Mouse (Mus musculus): ENCODE results near the gene Hist1h3f.
"Not testable (repeated sequence)": the region's sequence is repeated elsewhere in the genome, so short reads cannot be mapped to it uniquely, and the experiment has no call there.

The Hist1h3f gene

GRCm38 (mm10) chr13:23551931-23552914 lies 8.4 kb downstream of the Hist1h3f start:
- in situ Hi-C loops (cut with MboI; ENCODE audit: low pct_unique_long_range_greater_than_20kb in 1 of 2, low sequenced_read_pairs in 2 of 2, unreplicated experiment in 1 of 2): no loop called here

GRCm38 (mm10) chr13:23552962-23553361 lies 9.1 kb downstream of the Hist1h3f start, which contains the start of gene Hist1h1d:
Gene Hist1h1d, plus strand, starts transcription at chr13:23553262.
- in situ Hi-C loops (cut with MboI; ENCODE audit: low pct_unique_long_range_greater_than_20kb in 1 of 2, low sequenced_read_pairs in 2 of 2, unreplicated experiment in 1 of 2): no loop called here

- in situ Hi-C loops (cut with MboI; ENCODE audit: low pct_unique_long_range_greater_than_20kb in 1 of 2, low sequenced_read_pairs in 2 of 2, unreplicated experiment in 1 of 2): no loop called here
Measured at GRCm38 (mm10) chr13:23554393-23554792, 10.5 kb downstream of the Hist1h3f start.

- in situ Hi-C loops (cut with MboI; ENCODE audit: low pct_unique_long_range_greater_than_20kb in 1 of 2, low sequenced_read_pairs in 2 of 2, unreplicated experiment in 1 of 2): no loop called here
Measured at GRCm38 (mm10) chr13:23554925-23555838, 11.3 kb downstream of the Hist1h3f start.

GRCm38 (mm10) chr13:23555839-23556416 lies 12.1 kb downstream of the Hist1h3f start:
- in situ Hi-C loops (cut with MboI; ENCODE audit: low pct_unique_long_range_greater_than_20kb in 1 of 2, low sequenced_read_pairs in 2 of 2, unreplicated experiment in 1 of 2): no loop called here

GRCm38 (mm10) chr13:23556906-23557305 lies 13.1 kb downstream of the Hist1h3f start:
- in situ Hi-C loops (cut with MboI; ENCODE audit: low pct_unique_long_range_greater_than_20kb in 1 of 2, low sequenced_read_pairs in 2 of 2, unreplicated experiment in 1 of 2): no loop called here

GRCm38 (mm10) chr13:23560699-23561098 lies 16.8 kb downstream of the Hist1h3f start:
- in situ Hi-C loops (cut with MboI; ENCODE audit: low pct_unique_long_range_greater_than_20kb in 1 of 2, low sequenced_read_pairs in 2 of 2, unreplicated experiment in 1 of 2): not testable (repeated sequence)

GRCm38 (mm10) chr13:23561531-23561882 lies 17.7 kb downstream of the Hist1h3f start:
- in situ Hi-C loops (cut with MboI; ENCODE audit: low pct_unique_long_range_greater_than_20kb in 1 of 2, low sequenced_read_pairs in 2 of 2, unreplicated experiment in 1 of 2): not testable (repeated sequence)

- in situ Hi-C loops (cut with MboI; ENCODE audit: low pct_unique_long_range_greater_than_20kb in 1 of 2, low sequenced_read_pairs in 2 of 2, unreplicated experiment in 1 of 2): not testable (repeated sequence)
Measured at GRCm38 (mm10) chr13:23561883-23562659, 18.2 kb downstream of the Hist1h3f start, which contains the start of gene Hist1h3e. Gene Hist1h3e, minus strand, starts transcription at chr13:23562369.

- in situ Hi-C loops (cut with MboI; ENCODE audit: low pct_unique_long_range_greater_than_20kb in 1 of 2, low sequenced_read_pairs in 2 of 2, unreplicated experiment in 1 of 2): no loop called here
Measured at GRCm38 (mm10) chr13:23562699-23563462, 19.0 kb downstream of the Hist1h3f start.

- in situ Hi-C loops (cut with MboI; ENCODE audit: low pct_unique_long_range_greater_than_20kb in 1 of 2, low sequenced_read_pairs in 2 of 2, unreplicated experiment in 1 of 2): no loop called here
Measured at GRCm38 (mm10) chr13:23564482-23564881, 20.6 kb downstream of the Hist1h3f start.

GRCm38 (mm10) chr13:23570261-23571021 lies 26.6 kb downstream of the Hist1h3f start:
- in situ Hi-C loops (cut with MboI; ENCODE audit: low pct_unique_long_range_greater_than_20kb in 1 of 2, low sequenced_read_pairs in 2 of 2, unreplicated experiment in 1 of 2): loop anchor here in 1 of 2 experiments (10.0 kb wide), 1 partner anchor 174 kb away; the partner anchor contains the start of genes Hist1h2bb and Hist1h3c

- in situ Hi-C loops (cut with MboI; ENCODE audit: low pct_unique_long_range_greater_than_20kb in 1 of 2, low sequenced_read_pairs in 2 of 2, unreplicated experiment in 1 of 2): loop anchor here in 1 of 2 experiments (10.0 kb wide), 1 partner anchor 174 kb away; the partner anchor contains the start of genes Hist1h2bb and Hist1h3c
Measured at GRCm38 (mm10) chr13:23571022-23571503, 27.2 kb downstream of the Hist1h3f start, which contains the start of the genes Hist1h2ae and Hist1h2bg. Gene Hist1h2ae, minus strand, starts transcription at chr13:23571220. Gene Hist1h2bg, plus strand, starts transcription at chr13:23571396.

GRCm38 (mm10) chr13:23571504-23572217 lies 27.8 kb downstream of the Hist1h3f start:
- in situ Hi-C loops (cut with MboI; ENCODE audit: low pct_unique_long_range_greater_than_20kb in 1 of 2, low sequenced_read_pairs in 2 of 2, unreplicated experiment in 1 of 2): loop anchor here in 1 of 2 experiments (10.0 kb wide), 1 partner anchor 173 kb away; the partner anchor contains the start of genes Hist1h2bb and Hist1h3c

All from mouse embryonic stem cell (cell line).